ENCODE assay signal across 16 mouse cellular contexts in the genomic region with DNA sequence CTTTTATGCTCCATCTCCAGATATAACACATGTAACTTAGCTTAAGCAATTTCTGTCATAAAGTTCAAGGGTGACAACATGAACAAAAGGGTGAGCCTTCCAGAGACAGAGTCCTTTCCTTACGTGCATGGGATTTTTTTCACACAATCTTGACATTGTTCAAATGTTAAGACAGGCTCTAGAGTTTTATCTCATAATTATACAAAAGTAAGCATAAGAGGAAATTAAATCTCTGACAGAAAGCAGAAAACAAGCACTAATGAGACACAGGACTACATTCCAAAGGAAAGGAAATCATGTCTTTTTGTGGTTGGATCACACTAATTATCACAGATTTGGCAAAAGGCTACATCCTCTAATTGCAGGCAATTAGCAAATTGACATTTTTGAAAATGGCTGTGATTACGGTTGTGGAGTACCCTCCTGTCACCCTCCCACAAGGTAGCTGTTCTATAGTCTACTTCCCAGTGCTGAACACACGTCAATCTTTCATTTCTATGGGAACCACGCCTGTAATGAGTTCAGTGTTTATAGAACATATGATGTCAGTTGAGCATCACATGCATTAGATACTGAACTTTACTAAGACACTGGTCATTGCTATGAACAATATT. TPM values are rescaled to one million over a fixed set of nuclear protein-coding genes. Genes with fewer than 3 reads are reported as not detected.
"Had no signal": no experiment of that assay in that cellular context is flagged by ENCODE, and none has a peak within 500 bp of the region (broad histone marks: within the 10 kb centered on the region; RNA-seq: fewer than 3 reads in every experiment).

No protein-coding gene starts in this region.

- DNase-seq: kidney, postnatal 36 days; left cerebral cortex, postnatal 4 days; lung, embryonic 14.5 days; lung, postnatal 10 days; lung, postnatal 4 days; right cerebral cortex, adult 18-20 months; right cerebral cortex, postnatal 25 days; thymus, postnatal 36 days had no signal

- H3K4me2 ChIP-seq: limb, embryonic 13.5 days; liver, embryonic 11.5 days; liver, embryonic 15.5 days; lung, embryonic 14.5 days; midbrain, embryonic 15.5 days; neural tube, embryonic 12.5 days had no signal

- H3K27me3 ChIP-seq: limb, embryonic 13.5 days; liver, embryonic 15.5 days; midbrain, embryonic 15.5 days; neural tube, embryonic 12.5 days had no signal

- H3K4me3 ChIP-seq: limb, embryonic 13.5 days; liver, embryonic 15.5 days; midbrain, embryonic 10.5 days; midbrain, embryonic 15.5 days; neural tube, embryonic 12.5 days had no signal

- H3K4me1 ChIP-seq: limb, embryonic 13.5 days; liver, embryonic 15.5 days; midbrain, embryonic 10.5 days; midbrain, embryonic 15.5 days; neural tube, embryonic 12.5 days had no signal

- H3K36me3 ChIP-seq: liver, embryonic 15.5 days; midbrain, embryonic 10.5 days; midbrain, embryonic 15.5 days; neural tube, embryonic 12.5 days had no signal

- ATAC-seq: midbrain, embryonic 15.5 days had no signal

- H3K9ac ChIP-seq: limb, embryonic 13.5 days; liver, embryonic 15.5 days; lung, embryonic 14.5 days; midbrain, embryonic 15.5 days; neural tube, embryonic 12.5 days had no signal

- H3K9me3 ChIP-seq: limb, embryonic 13.5 days; liver, embryonic 15.5 days; midbrain, embryonic 10.5 days; midbrain, embryonic 15.5 days; neural tube, embryonic 12.5 days had no signal

- H3K27ac ChIP-seq: kidney, postnatal 0 days; limb, embryonic 13.5 days; liver, embryonic 15.5 days; midbrain, embryonic 10.5 days; midbrain, embryonic 15.5 days; neural tube, embryonic 12.5 days had no signal

RNA-seq across cellular contexts. Expression of gene Dcn, which starts 13.1 kb away (rescaled TPM):
- total RNA-seq: monocyte, adult 5-6 weeks had no signal
